Mouse (Mus musculus) kidney, embryonic 15.5 days (tissue): ENCODE results near the gene 5330417H12Rik. TPM values are rescaled to one million over a fixed set of nuclear protein-coding genes. Genes with fewer than 3 reads are reported as not detected.

ENCODE experiments used
- ATAC-seq: fragments of 200-750 bp; cut with Nextera tagmentation; replicated peaks from 2 replicates; pipeline ENCODE4 v1.8.0; 2017; ENCODE audit warnings: moderate TSS enrichment; ENCODE audit not compliant: low FRiP score
- H3K27ac ChIP-seq: fragments of 300-500 bp; sonication (generic); 2 replicates; pipeline ENCODE4 v1.5.1; 2015; ENCODE audit warnings: mild to moderate bottlenecking, inconsistent platforms
- H3K27me3 ChIP-seq: fragments of 300-500 bp; sonication (generic); 2 replicates; pipeline ENCODE4 v1.6.1; 2015; ENCODE audit warnings: inconsistent platforms
- H3K36me3 ChIP-seq: fragments of 300-500 bp; sonication (generic); 2 replicates; pipeline ENCODE4 v1.6.1; 2015; ENCODE audit warnings: inconsistent platforms
- H3K4me1 ChIP-seq: fragments of 300-500 bp; sonication (generic); 2 replicates; pipeline ENCODE4 v1.6.1; 2015; ENCODE audit warnings: inconsistent platforms
- H3K4me2 ChIP-seq: fragments of 300-500 bp; sonication (generic); 2 replicates; pipeline ENCODE4 v1.6.1; 2015; ENCODE audit warnings: moderate library complexity, mild to moderate bottlenecking, inconsistent platforms
- H3K4me3 ChIP-seq: fragments of 300-500 bp; sonication (generic); replicated peaks from 2 replicates; pipeline ENCODE4 v1.5.1; 2015; ENCODE audit warnings: mild to moderate bottlenecking, inconsistent platforms
- H3K9ac ChIP-seq: fragments of 300-500 bp; sonication (generic); 2 replicates; pipeline ENCODE4 v1.6.1; 2015; ENCODE audit warnings: mild to moderate bottlenecking, inconsistent platforms
- H3K9me3 ChIP-seq: fragments of 300-500 bp; sonication (generic); replicated peaks from 2 replicates; pipeline ENCODE4 v1.6.1; 2016; ENCODE audit warnings: inconsistent platforms
- WGBS: fragments of 180-500 bp; shearing (Covaris S2); methylation state at CpG from one replicate; pipeline ENCODE4 v1.1.7; 2015; ENCODE audit warnings: mixed read lengths; 5-methylcytosine and 5-hydroxymethylcytosine counted together
- polyA plus RNA-seq: library from polyadenylated mRNA; unstranded; fragments of >200 nt; fragmentation: Nextera tagmentation; extraction: Ambion mirVana; gene quantifications from 2 replicates; pipeline ENCODE4 v1.2.1, GENCODE M21; 2015

The 5330417H12Rik gene
- polyA plus RNA-seq, 1 experiment from 2014 or later: not detected

GRCm38 (mm10) chr7:107594857-107595402 lies 30.0 kb downstream of the 5330417H12Rik start, which contains the start of gene Ppfibp2:
TSS of gene Ppfibp2 (plus strand) at chr7:107595207.
- under 1% methylated on average over 24 of the region's 24 CpGs for WGBS
- H3K9me3 ChIP-seq: no peaks in the 10 kb centered on the region
- ATAC-seq: peak; percentile 98
- H3K4me3 ChIP-seq: peak within 1 kb of the TSS; percentile 55
- H3K9ac ChIP-seq: peak within 1 kb of the TSS; percentile 48
- peaks cover 12% of the 10 kb centered on the region for H3K36me3 ChIP-seq
- peak within 1 kb of the TSS; percentile 83 for H3K4me2 ChIP-seq
- peak within 1 kb of the TSS; percentile 87 for H3K27ac ChIP-seq
- H3K4me1 ChIP-seq: peaks cover 15% of the 10 kb centered on the region
- no peaks in the 10 kb centered on the region for H3K27me3 ChIP-seq

GRCm38 (mm10) chr7:107594325-107594856 lies 30.6 kb downstream of the 5330417H12Rik start:
- no peaks in the 10 kb centered on the region for H3K9me3 ChIP-seq
- H3K4me3 ChIP-seq: peak overlapping the region; percentile 55
- ATAC-seq: peak; percentile 57
- peak overlapping the region; percentile 48 for H3K9ac ChIP-seq
- H3K27me3 ChIP-seq: no peaks in the 10 kb centered on the region
- peaks cover 12% of the 10 kb centered on the region for H3K36me3 ChIP-seq
- WGBS: under 1% methylated on average over 16 of the region's 16 CpGs
- peak overlapping the region; percentile 83 for H3K4me2 ChIP-seq
- H3K27ac ChIP-seq: peak overlapping the region; percentile 87
- peaks cover 15% of the 10 kb centered on the region for H3K4me1 ChIP-seq

- Histone ChIP-seq H3K27ac (peak overlapping the region; percentile 87; the same call in 1 of the 2 replicates), H3K36me3 (peaks cover 12% of the 10 kb centered on the region), H3K4me1 (peaks cover 15% of the 10 kb centered on the region), H3K27me3 (no peaks in the 10 kb centered on the region), H3K4me2 (peak overlapping the region; percentile 83), H3K9ac (no peak overlapping the region), H3K4me3 (peak overlapping the region; percentile 55), H3K9me3 (no peaks in the 10 kb centered on the region)
- 32% methylated on average over 7 of the region's 7 CpGs for WGBS
- ATAC-seq: no peak
Observed at GRCm38 (mm10) chr7:107593904-107594303, 31.1 kb downstream of the 5330417H12Rik start.

GRCm38 (mm10) chr7:107592641-107593040 lies 32.3 kb downstream of the 5330417H12Rik start:
- Histone ChIP-seq H3K9me3 (no peaks in the 10 kb centered on the region), H3K9ac (no peak overlapping the region), H3K4me3 (no peak overlapping the region), H3K36me3 (peaks cover 12% of the 10 kb centered on the region), H3K27ac (no peak overlapping the region), H3K4me2 (no peak overlapping the region), H3K27me3 (no peaks in the 10 kb centered on the region), H3K4me1 (peaks cover 15% of the 10 kb centered on the region)
- WGBS: 49% methylated on average over 2 of the region's 2 CpGs
- ATAC-seq: no peak

- no peaks in the 10 kb centered on the region for H3K9me3 ChIP-seq
- no peak overlapping the region for H3K4me3 ChIP-seq
- H3K36me3 ChIP-seq: peaks cover 21% of the 10 kb centered on the region
- H3K27me3 ChIP-seq: no peaks in the 10 kb centered on the region
- 71% methylated on average over 3 of the region's 3 CpGs for WGBS
- no peak overlapping the region for H3K9ac ChIP-seq
- ATAC-seq: no peak
- no peak overlapping the region for H3K4me2 ChIP-seq
- no peak overlapping the region; the same call in 1 of the 2 replicates for H3K27ac ChIP-seq
- no peaks in the 10 kb centered on the region for H3K4me1 ChIP-seq
Observed at GRCm38 (mm10) chr7:107574276-107574675, 50.7 kb downstream of the 5330417H12Rik start.

Other genes with a start within 250 kb of the 5330417H12Rik start
- gene Olfml1, start 57.7 kb downstream of the 5330417H12Rik start, polyA plus RNA-seq: 24.1 and 26.1 TPM in 2 replicates
- gene Ppfibp2, start 30.0 kb downstream of the 5330417H12Rik start, polyA plus RNA-seq: 5.6 and 6.2 TPM in 2 replicates
- 0.28 TPM in 1 of 2 replicates, not detected in the other for gene Cyb5r2, start 132.9 kb upstream of the 5330417H12Rik start, polyA plus RNA-seq
- not detected in 2 replicates for gene Ovch2, start 176.0 kb upstream of the 5330417H12Rik start, polyA plus RNA-seq
- gene Olfr467, start 187.1 kb upstream of the 5330417H12Rik start, polyA plus RNA-seq: not detected in 2 replicates
- gene Olfr469, start 200.4 kb upstream of the 5330417H12Rik start, polyA plus RNA-seq: not detected in 2 replicates
- gene Olfr470, start 222.3 kb upstream of the 5330417H12Rik start, polyA plus RNA-seq: not detected in 2 replicates